Mouse (Mus musculus): ENCODE data around the gene Sdr42e1. TPM values are rescaled to one million over a fixed set of nuclear protein-coding genes. Genes with fewer than 3 reads are reported as not detected.

The Sdr42e1 gene
- total RNA-seq, 2 experiments from 2014 or later: 4.7 to 5.1 TPM

GRCm38 (mm10) chr8:117670461-117670860, 3.0 kb downstream of the Sdr42e1 start:
- intact Hi-C loops (cut with DNase I): no loop called here

GRCm38 (mm10) chr8:117667349-117668124, 6.0 kb downstream of the Sdr42e1 start:
- intact Hi-C loops (cut with DNase I): no loop called here

More at GRCm38 (mm10) chr8:117670461-117670860, 3.0 kb downstream of the Sdr42e1 start:
- DNase-seq (ENCODE audit: low spot score in 2 of 2): no peak

GRCm38 (mm10) chr8:117660358-117661031, 13.0 kb downstream of the Sdr42e1 start:
- DNase-seq (ENCODE audit: low spot score in 2 of 2): peak; percentile 5 to 15
- intact Hi-C loops (cut with DNase I): no loop called here

More at GRCm38 (mm10) chr8:117667349-117668124, 6.0 kb downstream of the Sdr42e1 start:
- DNase-seq (ENCODE audit: low spot score in 2 of 2): no peak

- intact Hi-C loops (cut with DNase I): no loop called here
- DNase-seq (ENCODE audit: low spot score in 2 of 2): no peak
These were observed 14.5 kb downstream of the Sdr42e1 start for GRCm38 (mm10) chr8:117658990-117659389.

GRCm38 (mm10) chr8:117652318-117652717, 21.2 kb downstream of the Sdr42e1 start:
- intact Hi-C loops (cut with DNase I): no loop called here
- DNase-seq (ENCODE audit: low spot score in 2 of 2): no peak

GRCm38 (mm10) chr8:117646440-117646839, 27.0 kb downstream of the Sdr42e1 start:
- intact Hi-C loops (cut with DNase I): loop anchor here (10.0 kb wide), 1 partner anchor 1648 kb away; no protein-coding TSS in a partner anchor

GRCm38 (mm10) chr8:117646020-117646419, 27.5 kb downstream of the Sdr42e1 start:
- intact Hi-C loops (cut with DNase I): loop anchor here (10.0 kb wide), 1 partner anchor 1649 kb away; no protein-coding TSS in a partner anchor
- peak; percentile 32 to 46 for DNase-seq (ENCODE audit: low spot score in 2 of 2)

More at GRCm38 (mm10) chr8:117646440-117646839, 27.0 kb downstream of the Sdr42e1 start:
- no peak for DNase-seq (ENCODE audit: low spot score in 2 of 2)

GRCm38 (mm10) chr8:117645486-117645885, 28.0 kb downstream of the Sdr42e1 start:
- intact Hi-C loops (cut with DNase I): loop anchor here (10.0 kb wide), 1 partner anchor 1649 kb away; no protein-coding TSS in a partner anchor
- no peak for DNase-seq (ENCODE audit: low spot score in 2 of 2)

- no peak for DNase-seq (ENCODE audit: low spot score in 2 of 2)
- intact Hi-C loops (cut with DNase I): loop anchor here (10.0 kb wide), 1 partner anchor 1655 kb away; no protein-coding TSS in a partner anchor
These were observed 33.9 kb downstream of the Sdr42e1 start for GRCm38 (mm10) chr8:117639631-117640030.

GRCm38 (mm10) chr8:117637462-117637861, 36.0 kb downstream of the Sdr42e1 start:
- intact Hi-C loops (cut with DNase I): no loop called here
- no peak for DNase-seq (ENCODE audit: low spot score in 2 of 2)

GRCm38 (mm10) chr8:117634406-117634805, 39.1 kb downstream of the Sdr42e1 start:
- intact Hi-C loops (cut with DNase I): no loop called here

GRCm38 (mm10) chr8:117632532-117632931, 41.0 kb downstream of the Sdr42e1 start:
- no peak for DNase-seq (ENCODE audit: low spot score in 2 of 2)
- intact Hi-C loops (cut with DNase I): no loop called here

More at GRCm38 (mm10) chr8:117634406-117634805, 39.1 kb downstream of the Sdr42e1 start:
- DNase-seq (ENCODE audit: low spot score in 2 of 2): no peak

GRCm38 (mm10) chr8:117627096-117627495, 46.4 kb downstream of the Sdr42e1 start:
- DNase-seq (ENCODE audit: low spot score in 2 of 2): no peak
- intact Hi-C loops (cut with DNase I): loop anchor here (5.0 kb wide), 1 partner anchor 240 kb away; no protein-coding TSS in a partner anchor

- intact Hi-C loops (cut with DNase I): loop anchor here (5.0 kb wide), 1 partner anchor 241 kb away; no protein-coding TSS in a partner anchor
These were observed 47.2 kb downstream of the Sdr42e1 start for GRCm38 (mm10) chr8:117626040-117626838.

GRCm38 (mm10) chr8:117612861-117613260, 60.6 kb downstream of the Sdr42e1 start:
- intact Hi-C loops (cut with DNase I): no loop called here
- DNase-seq (ENCODE audit: low spot score in 2 of 2): no peak

More at GRCm38 (mm10) chr8:117626040-117626838, 47.2 kb downstream of the Sdr42e1 start:
- peak; percentile 37 to 49 for DNase-seq (ENCODE audit: low spot score in 2 of 2)

Data from left cerebral cortex, postnatal 36 days (tissue).